Mouse (Mus musculus) hindbrain, embryonic 16.5 days (tissue): ENCODE data around the gene Capn9. TPM values are rescaled to one million over a fixed set of nuclear protein-coding genes. Genes with fewer than 3 reads are reported as not detected.

Experiments
- ATAC-seq: fragments of 200-750 bp; cut with Nextera tagmentation; 2 replicates; pipeline ENCODE4 v1.8.0; 2017; ENCODE audit warnings: moderate TSS enrichment, moderate library complexity
- H3K27ac ChIP-seq: fragments of 300-500 bp; sonication (generic); 2 replicates; pipeline ENCODE4 v1.5.1; 2014; ENCODE audit warnings: low read depth, mild to moderate bottlenecking, control low read depth, low read length, moderate library complexity
- H3K27me3 ChIP-seq: fragments of 300-500 bp; sonication (generic); replicated peaks from 2 replicates; pipeline ENCODE4 v1.6.1; 2014; ENCODE audit warnings: low read length; ENCODE audit not compliant: control insufficient read depth, insufficient read depth
- H3K36me3 ChIP-seq: fragments of 300-500 bp; sonication (generic); 2 replicates; pipeline ENCODE4 v1.6.1; 2014; ENCODE audit warnings: mild to moderate bottlenecking, low read length, moderate library complexity, mixed read lengths; ENCODE audit not compliant: control insufficient read depth, insufficient read depth
- H3K4me1 ChIP-seq: fragments of 300-500 bp; sonication (generic); 2 replicates; pipeline ENCODE4 v1.6.1; 2014; ENCODE audit warnings: low read depth, low read length; ENCODE audit not compliant: control insufficient read depth, insufficient read depth
- H3K4me2 ChIP-seq: fragments of 300-500 bp; sonication (generic); 2 replicates; pipeline ENCODE4 v1.6.1; 2014; ENCODE audit warnings: mild to moderate bottlenecking, low read length, control low read depth, moderate library complexity
- H3K4me3 ChIP-seq: fragments of 300-500 bp; sonication (generic); 2 replicates; pipeline ENCODE4 v1.5.1; 2014; ENCODE audit warnings: mild to moderate bottlenecking, low read length, control low read depth, moderate library complexity
- H3K9ac ChIP-seq: fragments of 300-500 bp; sonication (generic); 2 replicates; pipeline ENCODE4 v1.6.1; 2014; ENCODE audit warnings: low read depth, mild to moderate bottlenecking, control low read depth, low read length, moderate library complexity
- H3K9me3 ChIP-seq: fragments of 300-500 bp; sonication (generic); 2 replicates; pipeline ENCODE4 v1.6.1; 2014; ENCODE audit warnings: mild to moderate bottlenecking, low read length, moderate library complexity; ENCODE audit not compliant: control insufficient read depth
- WGBS: fragments of 180-500 bp; shearing (Covaris S2); extraction: QIAGEN DNeasy Blood & Tissue Kit; methylation state at CpG from one replicate; pipeline ENCODE4 v1.1.7; 2014; 5-methylcytosine and 5-hydroxymethylcytosine counted together
- polyA plus RNA-seq: library from polyadenylated mRNA; unstranded; fragments of >200 nt; fragmentation: Nextera tagmentation; extraction: Ambion mirVana; gene quantifications from 2 replicates; pipeline ENCODE4 v1.2.1, GENCODE M21; 2015

Gene Capn9
- polyA plus RNA-seq, 1 experiment from 2014 or later = 0.15 TPM

DNA sequence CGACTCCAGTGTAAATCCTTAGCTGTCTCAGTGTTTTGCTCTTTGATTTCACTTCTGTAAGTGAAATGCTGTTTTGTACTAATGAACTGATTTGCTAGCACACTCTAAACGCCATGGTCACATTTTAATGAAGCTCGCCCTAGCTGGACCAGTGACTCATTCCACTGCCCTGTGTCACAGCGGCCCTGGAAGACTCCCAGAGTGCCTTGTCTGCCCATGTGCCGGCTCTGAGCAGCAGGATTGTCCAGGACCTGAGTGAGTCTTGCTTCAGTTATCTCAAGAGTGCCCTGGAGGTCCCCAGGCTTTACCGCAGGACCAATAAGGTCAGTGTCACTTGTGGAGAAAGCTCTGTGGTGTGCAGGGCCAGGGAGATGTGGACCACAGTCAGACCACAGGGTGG is 29.5 kb upstream of the Capn9 start:
- 90% methylated on average over 6 of the region's 6 CpGs for WGBS
- H3K4me3 ChIP-seq = no peak overlapping the region
- no peak overlapping the region for H3K9ac ChIP-seq
- H3K4me2 ChIP-seq = no peak overlapping the region
- ATAC-seq = no peak
- H3K36me3 ChIP-seq = peaks cover 50% of the 10 kb centered on the region
- no peak overlapping the region for H3K27ac ChIP-seq
- H3K27me3 ChIP-seq = no peaks in the 10 kb centered on the region
- H3K9me3 ChIP-seq = no peaks in the 10 kb centered on the region
- no peaks in the 10 kb centered on the region for H3K4me1 ChIP-seq

- no peak overlapping the region for H3K27ac ChIP-seq
- WGBS = 80% methylated on average over 7 of the region's 7 CpGs
- H3K27me3 ChIP-seq = no peaks in the 10 kb centered on the region
- H3K36me3 ChIP-seq = peaks cover 49% of the 10 kb centered on the region
- H3K4me3 ChIP-seq = no peak overlapping the region
- no peaks in the 10 kb centered on the region for H3K4me1 ChIP-seq
- no peak for ATAC-seq
- H3K9me3 ChIP-seq = no peaks in the 10 kb centered on the region
- no peak overlapping the region for H3K9ac ChIP-seq
- H3K4me2 ChIP-seq = no peak overlapping the region
Observed at GRCm38 (mm10) chr8:124546815-124547214, 29.1 kb upstream of the Capn9 start.

GRCm38 (mm10) chr8:124547269-124547668 is 28.6 kb upstream of the Capn9 start:
- no peak overlapping the region for H3K27ac ChIP-seq
- 53% methylated on average over 11 of the region's 11 CpGs for WGBS
- ATAC-seq = no peak

GRCm38 (mm10) chr8:124548187-124548586 is 27.7 kb upstream of the Capn9 start:
- Histone ChIP-seq H3K4me1 (no peaks in the 10 kb centered on the region), H3K9me3 (no peaks in the 10 kb centered on the region), H3K4me2 (no peak overlapping the region), H3K36me3 (peaks cover 55% of the 10 kb centered on the region), H3K27ac (no peak overlapping the region), H3K9ac (no peak overlapping the region), H3K4me3 (no peak overlapping the region), H3K27me3 (no peaks in the 10 kb centered on the region)
- no peak for ATAC-seq
- WGBS = 70% methylated on average over 1 of the region's 1 CpGs

More at GRCm38 (mm10) chr8:124547269-124547668, 28.6 kb upstream of the Capn9 start:
- Histone ChIP-seq H3K9ac (no peak overlapping the region), H3K4me2 (no peak overlapping the region), H3K27me3 (no peaks in the 10 kb centered on the region), H3K4me3 (no peak overlapping the region), H3K9me3 (no peaks in the 10 kb centered on the region), H3K4me1 (no peaks in the 10 kb centered on the region), H3K36me3 (peaks cover 51% of the 10 kb centered on the region)

DNA sequence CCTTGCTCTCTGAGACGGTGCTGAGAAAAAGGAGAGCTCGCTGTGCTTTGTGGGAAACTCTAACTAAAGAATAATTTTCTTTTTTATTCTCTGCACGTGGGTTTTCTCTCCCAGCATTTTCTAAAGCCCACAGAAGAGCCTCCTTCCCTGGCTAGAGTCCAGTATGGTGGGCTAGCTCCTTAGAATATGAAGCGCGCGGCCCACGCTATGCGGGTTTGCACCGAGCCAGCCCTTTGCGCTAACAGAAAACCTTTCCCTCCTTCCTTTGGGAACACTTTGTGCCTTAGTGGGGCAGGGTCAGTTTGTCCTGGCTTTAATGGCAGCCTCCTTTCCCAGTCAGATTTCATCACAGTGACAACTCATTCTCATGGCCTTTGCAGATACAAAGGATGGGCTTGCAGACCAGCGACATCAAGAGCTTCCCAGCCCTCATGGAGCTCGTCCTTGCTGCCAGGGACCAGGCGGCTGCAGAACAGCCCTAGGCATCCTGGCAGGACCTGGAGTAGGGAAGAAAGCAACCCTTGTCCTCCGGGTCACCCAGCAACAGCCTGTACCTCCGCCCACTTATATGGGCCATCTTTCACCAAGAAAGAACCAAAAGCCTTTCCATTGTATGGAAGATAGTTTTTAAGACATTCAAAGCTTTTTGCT is 24.8 kb upstream of the Capn9 start:
- Histone ChIP-seq H3K9ac (no peak overlapping the region), H3K4me3 (no peak overlapping the region), H3K9me3 (no peaks in the 10 kb centered on the region), H3K4me2 (no peak overlapping the region), H3K27ac (no peak overlapping the region), H3K27me3 (no peaks in the 10 kb centered on the region), H3K4me1 (no peaks in the 10 kb centered on the region), H3K36me3 (peaks cover 37% of the 10 kb centered on the region)
- 93% methylated on average over 15 of the region's 15 CpGs for WGBS
- ATAC-seq = peak; percentile 79

DNA sequence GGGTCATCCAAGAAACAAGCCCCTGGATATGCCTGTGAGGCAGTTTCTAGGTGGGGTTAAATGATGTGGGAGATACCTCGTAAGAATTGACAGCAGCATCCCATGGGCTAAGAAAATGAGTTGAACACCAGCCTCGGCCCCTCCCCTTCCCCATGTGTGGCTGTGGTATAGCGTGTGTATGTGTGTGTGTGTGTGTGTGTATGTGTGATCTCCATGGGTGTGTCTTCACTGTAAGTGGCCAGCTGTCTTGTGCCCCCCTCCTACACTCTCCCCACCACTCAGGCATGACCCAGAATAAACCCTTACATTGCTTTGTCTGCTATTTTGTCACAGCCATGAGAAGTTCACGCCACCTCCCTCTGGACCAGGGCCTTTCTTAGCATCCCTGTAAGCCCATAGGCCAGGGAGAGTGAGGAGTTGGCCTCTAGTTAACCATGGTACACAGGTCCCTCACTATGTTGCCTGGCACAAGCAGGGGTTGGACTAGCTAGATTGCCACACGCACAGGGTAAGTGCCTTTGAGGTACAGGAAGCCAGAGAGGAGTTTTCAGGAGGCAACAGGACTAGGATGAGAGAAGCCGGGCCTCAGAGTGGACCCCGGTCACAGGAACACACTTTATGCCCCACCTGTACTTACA is 20.7 kb upstream of the Capn9 start:
- H3K4me3 ChIP-seq = no peak overlapping the region
- peaks cover 10% of the 10 kb centered on the region for H3K4me1 ChIP-seq
- ATAC-seq = no peak
- H3K27me3 ChIP-seq = no peaks in the 10 kb centered on the region
- 77% methylated on average over 7 of the region's 7 CpGs for WGBS
- H3K4me2 ChIP-seq = no peak overlapping the region
- no peak overlapping the region for H3K27ac ChIP-seq
- no peak overlapping the region for H3K9ac ChIP-seq
- H3K9me3 ChIP-seq = no peaks in the 10 kb centered on the region
- H3K36me3 ChIP-seq = peaks cover 19% of the 10 kb centered on the region

DNA sequence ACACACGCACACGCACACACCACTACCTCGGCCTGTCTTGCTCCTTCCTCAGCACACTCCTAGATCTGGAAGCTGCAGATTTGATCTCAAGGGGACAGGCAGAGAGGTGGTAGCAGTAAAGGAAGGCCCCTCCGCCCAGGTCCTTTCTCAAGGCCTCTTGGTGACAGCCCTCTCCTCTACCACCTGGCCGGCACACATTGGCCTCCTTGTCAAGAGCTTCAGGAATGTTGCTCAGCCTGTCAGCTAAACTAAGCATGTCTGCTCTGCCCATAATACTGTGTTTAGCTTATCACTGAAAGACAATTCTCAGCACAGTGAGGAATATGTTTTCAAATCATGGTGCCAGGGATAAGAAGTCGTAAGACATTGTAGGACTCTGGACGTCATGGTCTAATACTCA is 19.7 kb upstream of the Capn9 start:
- Histone ChIP-seq H3K36me3 (peaks cover 18% of the 10 kb centered on the region), H3K27me3 (no peaks in the 10 kb centered on the region), H3K9me3 (no peaks in the 10 kb centered on the region), H3K27ac (peak overlapping the region; percentile 65; the same call in 1 of the 2 replicates), H3K4me1 (peaks cover 10% of the 10 kb centered on the region), H3K4me3 (no peak overlapping the region), H3K4me2 (no peak overlapping the region), H3K9ac (no peak overlapping the region; the same call in 1 of the 2 replicates)
- ATAC-seq = peak; percentile 37; the same call in 1 of the 2 replicates
- WGBS = 69% methylated on average over 7 of the region's 7 CpGs

- WGBS = 36% methylated on average over 13 of the region's 13 CpGs
- no peaks in the 10 kb centered on the region for H3K9me3 ChIP-seq
- H3K4me3 ChIP-seq = no peak overlapping the region
- H3K36me3 ChIP-seq = peaks cover 13% of the 10 kb centered on the region
- H3K27ac ChIP-seq = peak overlapping the region; percentile 69
- peak; percentile 94 for ATAC-seq
- peaks cover 10% of the 10 kb centered on the region for H3K4me1 ChIP-seq
- H3K9ac ChIP-seq = 0 out of 2 replicates have a peak overlapping the region, but pooled peaks have one; percentile 5
- no peaks in the 10 kb centered on the region for H3K27me3 ChIP-seq
- no peak overlapping the region for H3K4me2 ChIP-seq
Observed at GRCm38 (mm10) chr8:124556658-124557057, 19.3 kb upstream of the Capn9 start.

GRCm38 (mm10) chr8:124557476-124557875 is 18.4 kb upstream of the Capn9 start:
- H3K36me3 ChIP-seq = peaks cover 5% of the 10 kb centered on the region
- WGBS = 59% methylated on average over 5 of the region's 5 CpGs
- H3K27me3 ChIP-seq = no peaks in the 10 kb centered on the region
- no peak for ATAC-seq
- H3K9ac ChIP-seq = no peak overlapping the region
- H3K4me3 ChIP-seq = no peak overlapping the region
- no peaks in the 10 kb centered on the region for H3K9me3 ChIP-seq
- H3K4me2 ChIP-seq = no peak overlapping the region
- peak overlapping the region; percentile 69; the same call in 1 of the 2 replicates for H3K27ac ChIP-seq
- peaks cover 10% of the 10 kb centered on the region for H3K4me1 ChIP-seq
